Mouse (Mus musculus): ENCODE data around the gene Zfp692.
"Not testable (repeated sequence)": the region's sequence is repeated elsewhere in the genome, so short reads cannot be mapped to it uniquely, and the experiment has no call there.

Zfp692 gene

DNA sequence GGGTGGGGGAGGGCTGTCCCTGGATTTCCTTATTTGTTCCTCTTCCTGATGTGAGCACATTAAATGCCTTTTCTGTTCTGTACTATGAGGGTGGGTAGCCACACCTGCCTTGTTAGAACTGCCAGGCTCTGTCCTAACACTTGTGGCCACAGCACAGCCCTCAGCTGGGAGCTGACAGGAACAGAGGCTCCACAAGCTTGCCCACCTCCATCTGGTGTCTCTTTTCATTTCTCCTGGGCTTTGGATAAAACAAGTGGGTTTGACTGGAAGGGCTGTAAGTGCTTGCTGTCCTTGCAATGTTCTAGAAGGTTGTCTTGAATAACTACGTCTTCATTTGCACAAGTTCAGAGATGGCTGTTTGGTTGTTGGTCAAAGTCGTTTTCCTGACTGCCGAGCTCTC lies 48.1 kb downstream of the Zfp692 start:
- no peak for DNase-seq (ENCODE audit: low spot score in 2 of 2)

DNA sequence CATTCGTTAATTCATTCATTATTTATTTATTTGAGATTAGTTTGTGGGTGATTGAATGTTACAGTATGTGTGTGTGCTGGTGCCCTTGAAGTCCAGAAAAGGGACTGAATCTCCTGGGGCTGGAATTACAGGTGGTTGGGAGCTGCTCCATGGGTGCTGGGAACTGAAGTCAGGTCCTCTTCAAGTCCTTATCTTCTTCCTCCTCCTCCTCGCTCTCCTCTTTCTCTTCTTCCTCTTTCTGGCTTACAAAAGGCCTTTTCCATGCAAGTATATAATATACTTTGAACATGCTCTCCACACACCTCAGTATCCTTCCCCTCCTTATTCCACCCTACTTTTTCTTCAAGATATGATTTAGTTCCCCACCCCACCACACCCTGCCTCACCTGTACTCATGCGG lies 50.2 kb downstream of the Zfp692 start:
- no peak for DNase-seq (ENCODE audit: low spot score in 2 of 2)

DNA sequence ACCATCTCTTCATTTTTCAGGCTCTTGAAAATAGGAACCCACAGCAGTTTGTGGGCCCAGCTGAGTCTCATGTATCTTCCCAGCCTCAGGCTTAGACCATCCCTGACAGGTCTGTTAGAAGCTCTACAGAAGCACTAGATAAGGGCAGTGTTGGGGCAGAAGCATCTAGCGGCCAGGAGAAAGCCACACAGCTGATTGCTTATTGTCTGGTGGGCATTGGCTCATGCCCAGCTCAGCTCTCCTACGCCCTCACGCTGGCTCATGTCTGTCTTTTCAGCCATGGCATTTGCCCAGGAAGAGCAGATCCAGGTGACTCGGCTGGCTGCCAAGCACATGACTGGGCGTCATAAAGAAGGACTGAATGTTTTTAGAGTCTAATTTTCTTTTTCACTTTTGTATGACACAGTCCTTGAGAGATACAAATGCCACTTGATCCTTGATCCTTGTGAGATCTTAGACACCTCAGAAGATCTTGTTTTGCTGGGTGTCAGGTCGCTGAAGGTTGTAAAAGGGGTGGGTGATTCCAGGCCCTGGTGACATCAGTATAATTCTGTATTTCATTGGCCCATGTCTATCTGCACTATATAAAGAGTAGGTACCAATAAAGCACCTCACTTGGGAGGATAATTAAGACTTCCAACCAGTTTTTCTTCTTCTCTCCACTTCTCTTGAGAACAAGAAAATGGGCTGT lies 51.1 kb downstream of the Zfp692 start:
- DNase-seq (ENCODE audit: low spot score in 2 of 2): no peak

DNA sequence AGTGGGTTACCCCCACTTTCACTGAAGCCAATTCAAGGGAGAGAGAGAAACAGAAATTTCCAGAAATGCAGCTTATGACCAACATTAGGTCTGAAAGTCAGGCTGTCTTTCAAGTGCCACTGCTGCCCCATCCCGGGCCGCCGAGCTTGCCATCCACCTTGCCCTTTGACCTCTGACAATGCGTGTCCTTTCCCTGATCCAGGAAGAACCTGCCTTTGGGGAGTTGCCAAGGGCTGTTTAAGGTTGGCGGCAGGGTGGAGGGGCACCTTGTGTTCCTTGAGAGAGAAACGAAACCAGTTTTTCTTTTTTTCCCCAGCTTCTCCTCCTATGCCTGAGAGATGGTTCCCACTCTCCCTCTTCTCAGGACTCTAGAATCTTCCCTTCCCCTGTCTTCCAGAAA lies 55.7 kb downstream of the Zfp692 start:
- DNase-seq (ENCODE audit: low spot score in 2 of 2): not testable (repeated sequence)

Data from urinary bladder, postnatal 4 days (tissue).